Mouse (Mus musculus) liver, postnatal 0 days (tissue): ENCODE data around the gene Slc16a12.

Source experiments
- CTCF ChIP-seq: sonication (generic); IDR thresholded peaks from 2 replicates; pipeline ENCODE4 v1.5.1; 2016; ENCODE audit warnings: antibody characterized with exemption, low read depth
- EP300 ChIP-seq: IDR thresholded peaks from 2 replicates; pipeline ENCODE4 v1.6.1; 2016; ENCODE audit warnings: antibody characterized with exemption, low read depth, mild to moderate bottlenecking

- TF ChIP-seq CTCF (no peak), EP300 (no peak)
These were observed 21.7 kb downstream of the Slc16a12 start for GRCm38 (mm10) chr19:34725418-34725817.
